Mouse (Mus musculus) common myeloid progenitor, adult 5-6 weeks (primary cell): ENCODE data around the gene Hmga1. TPM values are rescaled to one million over a fixed set of nuclear protein-coding genes. Genes with fewer than 3 reads are reported as not detected.

Source experiments
- ATAC-seq: replicated peaks from 2 replicates; pipeline ENCODE4 v1.8.0; 2016; ENCODE audit warnings: low read depth, mild to moderate bottlenecking, moderate TSS enrichment, inconsistent platforms; ENCODE audit not compliant: poor library complexity, severe bottlenecking
- total RNA-seq: library from RNA; stranded (forward); fragments of 200-1000, 187-1606 nt; gene quantifications from 2 replicates; pipeline ENCODE4 v1.2.3, GENCODE M21; 2017

Hmga1 gene
- total RNA-seq, 1 experiment from 2014 or later, result 203 TPM

DNA sequence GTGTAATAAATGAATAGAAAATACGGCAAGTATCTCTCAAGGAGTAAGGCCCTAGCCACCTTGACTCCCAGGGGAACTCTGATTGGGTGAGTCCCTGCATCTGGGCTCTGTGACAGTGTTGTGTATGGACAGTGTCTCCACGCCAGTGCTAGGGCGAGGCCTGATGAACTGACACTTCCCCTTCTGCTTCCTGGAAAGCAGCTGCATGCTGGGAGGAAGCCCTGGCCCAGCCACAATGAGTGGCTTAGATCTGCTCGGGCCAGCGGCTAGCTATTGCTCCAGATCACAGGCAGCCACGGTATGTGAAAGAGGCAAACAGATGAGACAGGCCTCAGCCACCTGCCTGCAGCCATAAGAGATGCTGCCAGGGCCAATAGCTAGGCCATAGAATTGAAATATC, 29.1 kb upstream of the Hmga1 start:
- peak; percentile 81 for ATAC-seq

DNA sequence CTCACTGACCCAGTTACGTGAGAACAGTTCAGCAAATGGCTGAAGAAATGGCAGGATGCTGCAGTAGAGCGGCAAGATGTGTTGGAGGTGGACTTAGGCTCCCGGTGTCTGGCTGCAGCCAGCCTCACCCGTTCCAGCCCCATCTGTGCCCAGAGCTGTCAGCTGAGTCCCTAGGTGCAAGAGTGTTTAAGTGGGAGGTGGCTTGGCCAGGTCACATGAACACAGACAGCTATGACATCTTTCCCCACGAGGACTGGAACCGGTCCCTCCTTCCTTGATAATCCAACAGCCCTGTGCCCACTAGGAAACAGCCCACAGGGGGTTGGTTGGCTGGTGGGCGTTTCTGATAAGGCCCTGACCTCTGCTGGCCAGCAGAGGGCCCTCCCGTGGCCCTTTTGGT, 28.3 kb upstream of the Hmga1 start:
- no peak for ATAC-seq

DNA sequence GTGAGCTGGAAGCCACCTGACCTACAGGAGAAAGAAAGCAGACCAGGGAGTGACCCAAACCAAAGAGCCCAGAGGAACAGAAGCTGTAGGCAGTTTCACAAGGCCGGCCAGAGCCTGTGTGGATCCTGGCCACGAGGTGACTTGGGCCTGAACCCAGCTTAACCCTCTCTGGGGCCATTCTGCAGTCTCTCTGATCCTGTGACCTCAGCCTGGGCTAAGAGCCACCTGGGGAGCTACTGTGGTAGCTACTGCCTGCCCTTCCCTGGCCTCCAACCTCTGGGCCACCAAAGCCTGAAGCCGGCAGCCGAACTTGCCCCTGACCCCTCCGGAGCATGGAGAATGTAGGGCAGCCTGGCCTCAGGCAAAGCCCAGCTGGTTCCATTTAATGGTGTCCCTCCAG, 27.5 kb upstream of the Hmga1 start:
- no peak for ATAC-seq

DNA sequence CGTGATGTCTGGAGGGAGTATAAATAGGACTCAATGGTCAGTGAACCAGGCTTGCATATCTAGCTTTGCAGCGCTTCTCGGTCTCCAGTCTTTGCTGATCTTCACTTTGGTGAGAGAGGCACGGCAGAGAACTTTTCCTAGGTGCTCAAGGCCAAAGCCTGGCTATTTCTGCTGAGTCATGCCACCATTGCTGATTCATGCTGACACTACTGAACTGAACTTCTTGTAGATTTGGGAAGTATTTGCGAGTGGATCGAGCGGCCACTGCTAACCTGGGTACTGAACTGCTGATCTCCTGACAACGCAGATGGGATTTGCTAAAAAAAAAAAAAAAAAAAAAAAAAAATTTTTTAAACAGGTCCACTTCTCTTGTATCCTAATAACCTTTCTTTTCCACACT, 24.2 kb upstream of the Hmga1 start:
- ATAC-seq, result no peak

DNA sequence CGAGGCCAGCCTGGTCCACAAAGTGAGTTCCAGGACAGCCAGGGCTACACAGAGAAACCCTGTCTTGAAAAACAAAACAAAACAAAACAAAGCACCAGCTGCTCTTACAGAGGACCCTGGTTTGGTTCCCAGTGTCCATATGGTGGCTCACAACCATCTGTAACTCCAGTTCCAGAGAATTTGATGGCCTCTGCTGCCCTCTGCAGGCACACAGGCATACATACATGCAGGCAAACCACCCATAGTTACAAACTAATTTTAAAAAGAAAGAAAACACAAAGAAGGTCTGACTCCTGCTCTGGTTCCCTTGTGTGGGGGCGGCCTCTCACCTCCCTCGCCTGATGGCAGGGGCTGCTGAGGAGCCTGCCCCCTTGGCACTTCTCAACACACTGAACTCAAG, 22.9 kb upstream of the Hmga1 start:
- ATAC-seq, result no peak

DNA sequence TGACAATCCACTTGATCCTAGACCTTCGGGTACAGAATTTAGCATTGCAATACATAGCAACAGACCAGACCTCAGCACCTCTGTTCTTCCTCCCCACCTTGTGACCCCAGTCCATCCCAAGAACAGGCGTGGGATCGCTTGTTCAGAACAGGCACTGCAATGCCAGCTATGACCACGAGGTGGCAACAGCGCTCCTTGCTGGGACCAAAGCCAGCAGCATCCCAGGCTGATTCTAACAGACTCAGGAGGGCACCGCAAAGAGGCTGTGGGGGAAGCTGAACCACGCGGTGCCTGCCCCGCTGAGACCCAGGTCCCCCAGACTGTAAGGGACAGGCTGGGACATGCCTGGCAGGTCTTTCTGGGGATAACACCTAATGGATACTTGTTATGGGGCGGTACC, 21.6 kb upstream of the Hmga1 start:
- ATAC-seq, result peak; percentile 96

DNA sequence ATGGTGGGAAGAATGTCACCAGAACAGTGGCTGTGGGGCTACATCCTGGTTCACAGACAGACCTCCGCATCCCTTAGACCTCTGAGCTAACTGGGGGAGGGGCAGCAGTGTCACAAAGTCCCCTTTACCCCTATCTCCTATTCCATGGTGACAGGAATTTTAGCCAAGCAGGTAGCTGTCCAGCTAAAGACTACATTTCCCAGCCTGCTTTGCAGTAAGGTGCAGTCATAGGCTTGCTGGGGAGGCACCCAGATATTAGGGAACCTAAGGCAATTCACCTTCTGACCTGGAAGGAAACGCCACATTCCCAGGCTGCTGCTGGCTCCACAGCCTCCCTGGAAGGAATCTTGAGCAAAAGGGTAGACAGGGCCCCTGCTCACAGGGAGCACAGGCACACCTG, 15.0 kb upstream of the Hmga1 start:
- no peak for ATAC-seq

DNA sequence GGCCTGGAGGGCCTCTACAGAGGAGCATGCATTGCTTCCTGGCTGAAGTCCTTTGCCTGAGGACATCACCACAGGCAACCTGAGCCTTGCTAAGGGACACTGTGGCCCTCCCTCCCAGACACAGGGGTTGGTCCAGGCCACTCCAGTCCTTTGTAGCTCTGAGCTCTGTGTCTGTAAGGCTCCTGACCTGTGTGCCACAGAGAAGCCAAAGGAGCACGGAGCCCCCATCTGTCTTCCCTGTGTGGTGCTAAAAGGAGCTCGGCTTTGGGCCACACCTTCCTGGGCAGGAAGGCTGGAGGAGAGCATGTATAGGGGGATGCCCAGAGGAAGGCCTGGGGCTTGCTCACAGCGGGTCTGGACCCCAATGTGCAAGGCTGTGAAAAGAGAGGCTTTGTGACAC, 14.3 kb upstream of the Hmga1 start:
- no peak for ATAC-seq

DNA sequence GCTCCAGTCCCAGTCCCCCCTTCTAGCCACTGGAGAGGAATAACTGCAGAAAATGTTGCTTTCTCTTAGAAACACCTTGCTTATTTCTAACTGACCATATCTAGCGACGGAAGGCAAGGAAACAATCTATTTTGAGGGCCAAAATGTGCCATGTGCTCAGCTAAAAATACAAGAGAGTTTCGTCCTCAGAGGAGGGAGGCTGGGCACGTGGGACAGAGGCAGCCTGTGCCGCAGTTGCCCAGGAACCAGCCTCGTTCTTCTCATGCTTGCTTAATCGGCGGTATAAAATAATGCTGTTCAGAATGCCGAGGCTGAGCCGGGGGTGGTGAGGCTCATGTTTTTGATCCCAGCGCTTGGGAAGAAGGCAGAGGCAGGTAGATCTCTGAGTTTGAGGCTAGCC, 11.7 kb upstream of the Hmga1 start:
- ATAC-seq, result no peak

DNA sequence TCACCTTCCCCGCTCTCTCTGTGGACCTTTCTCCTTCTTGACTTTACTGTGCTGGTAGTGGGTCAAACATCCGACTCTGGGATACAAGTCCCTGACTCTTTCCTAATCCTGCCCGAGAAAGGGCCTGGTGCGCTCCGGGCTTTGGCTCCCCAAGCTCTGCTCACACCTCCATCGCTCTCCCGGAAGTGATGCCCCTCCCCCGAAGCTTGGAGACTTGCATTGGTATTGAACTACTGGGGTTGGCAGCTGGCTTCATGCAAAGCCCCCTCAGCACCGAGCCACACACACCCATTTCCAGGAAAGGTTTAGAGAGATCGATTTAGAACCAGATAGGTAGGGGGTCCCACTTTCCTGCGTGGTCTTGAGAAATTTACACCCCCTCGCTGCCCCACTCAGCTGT, 10.3 kb upstream of the Hmga1 start:
- ATAC-seq, result no peak

DNA sequence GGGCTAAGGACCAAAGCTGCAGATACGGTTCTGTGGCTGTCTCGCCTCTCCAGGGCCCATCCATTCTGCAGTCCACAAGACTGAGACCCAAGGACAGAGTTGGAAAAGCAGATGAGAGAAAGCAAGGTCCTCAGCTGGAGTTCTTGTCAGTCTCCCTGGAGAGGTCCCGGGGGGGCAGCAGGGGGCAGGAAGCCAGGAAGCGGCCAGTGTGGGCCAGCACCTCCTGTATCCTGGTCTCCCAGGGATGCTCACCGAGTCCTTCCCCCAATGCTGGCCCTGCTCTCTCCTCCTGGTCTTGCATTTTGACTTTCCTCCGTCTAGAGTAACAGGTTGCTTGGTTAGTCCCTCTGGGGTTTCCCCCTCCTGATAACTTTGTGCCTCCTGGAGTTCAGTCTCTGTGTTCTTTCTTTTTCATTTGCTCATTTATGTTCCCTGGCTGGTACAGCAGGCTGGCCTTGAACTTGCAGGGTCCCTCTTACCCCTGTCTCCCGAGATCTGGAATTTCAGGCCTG, 9.7 kb upstream of the Hmga1 start:
- ATAC-seq, result no peak

DNA sequence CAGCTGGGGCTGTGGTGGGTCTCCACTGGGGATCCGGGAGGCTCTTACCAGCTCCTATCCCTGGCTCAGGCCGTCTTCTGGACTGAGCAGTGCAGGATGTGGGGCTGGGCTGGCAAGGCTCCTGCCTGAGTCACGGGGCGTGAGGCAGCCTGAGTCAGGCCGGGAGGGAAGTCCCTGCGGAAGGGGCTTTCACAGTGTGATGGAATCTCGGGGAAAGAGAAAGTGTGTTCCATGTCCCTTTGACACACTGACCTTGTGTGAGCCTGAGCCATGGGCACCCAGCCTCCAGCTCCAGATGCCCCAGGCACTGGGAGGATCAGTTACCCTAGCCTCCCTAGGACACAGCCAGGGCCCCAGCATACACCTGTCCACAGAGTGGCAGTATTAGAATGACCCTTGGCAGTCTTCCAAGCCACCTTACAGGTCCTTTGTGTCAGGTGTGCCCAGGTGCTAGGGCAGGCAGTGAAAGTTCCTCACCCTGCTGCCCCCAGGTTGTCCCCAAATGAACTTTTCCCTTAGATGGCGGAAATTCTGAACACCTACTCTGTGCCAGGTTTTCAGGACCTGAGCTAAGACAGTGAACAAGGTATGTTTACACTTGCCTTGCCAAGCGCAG, 8.9 kb upstream of the Hmga1 start:
- ATAC-seq, result peak; percentile 59; the same call in 1 of the 2 replicates

DNA sequence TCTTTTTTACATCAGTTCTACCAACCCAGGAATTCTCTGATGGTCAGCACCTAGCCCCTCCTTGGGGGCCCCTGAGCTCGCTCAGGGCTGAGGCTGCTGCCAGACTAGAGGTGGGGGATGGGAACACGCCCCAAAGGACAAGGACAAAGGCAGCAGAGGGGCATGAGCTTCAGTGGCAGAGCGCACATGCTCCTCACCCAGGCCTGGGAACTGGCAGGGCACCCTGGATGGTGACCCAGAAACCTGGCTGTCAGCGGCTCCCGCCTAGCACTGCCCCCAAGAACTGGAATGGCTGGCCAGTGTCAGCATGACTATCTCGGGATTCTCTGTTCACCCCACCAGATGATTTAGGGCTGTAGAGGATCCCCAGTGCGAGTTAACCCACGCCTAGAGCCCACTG, 7.1 kb upstream of the Hmga1 start:
- ATAC-seq, result no peak

DNA sequence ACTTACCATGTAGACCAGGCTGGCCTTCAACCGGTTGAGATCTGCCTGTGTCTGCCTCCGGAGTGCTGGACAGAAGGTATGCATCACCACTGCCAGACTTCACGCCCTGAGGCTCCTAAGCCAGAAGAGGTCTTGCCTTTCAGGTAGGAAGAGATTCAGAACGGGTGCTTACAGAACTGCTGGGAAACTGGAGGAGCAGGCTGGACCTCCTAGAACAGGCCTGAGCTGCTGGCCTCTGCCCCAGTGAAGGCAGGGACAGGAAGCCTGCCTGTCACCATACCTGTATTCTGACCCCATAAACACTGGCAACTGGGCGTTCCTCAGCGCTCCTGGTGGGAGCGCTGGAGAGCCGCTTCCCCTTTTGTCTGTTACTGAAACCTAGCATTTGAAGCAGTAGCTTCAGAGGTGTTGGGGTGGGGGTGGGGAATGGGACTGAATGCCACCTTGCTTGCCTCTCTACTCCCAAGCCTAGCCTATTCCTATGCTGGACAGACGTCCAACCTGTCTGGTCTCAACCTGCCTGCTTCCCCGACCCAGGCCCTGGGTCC, 4.8 kb upstream of the Hmga1 start:
- no peak for ATAC-seq

DNA sequence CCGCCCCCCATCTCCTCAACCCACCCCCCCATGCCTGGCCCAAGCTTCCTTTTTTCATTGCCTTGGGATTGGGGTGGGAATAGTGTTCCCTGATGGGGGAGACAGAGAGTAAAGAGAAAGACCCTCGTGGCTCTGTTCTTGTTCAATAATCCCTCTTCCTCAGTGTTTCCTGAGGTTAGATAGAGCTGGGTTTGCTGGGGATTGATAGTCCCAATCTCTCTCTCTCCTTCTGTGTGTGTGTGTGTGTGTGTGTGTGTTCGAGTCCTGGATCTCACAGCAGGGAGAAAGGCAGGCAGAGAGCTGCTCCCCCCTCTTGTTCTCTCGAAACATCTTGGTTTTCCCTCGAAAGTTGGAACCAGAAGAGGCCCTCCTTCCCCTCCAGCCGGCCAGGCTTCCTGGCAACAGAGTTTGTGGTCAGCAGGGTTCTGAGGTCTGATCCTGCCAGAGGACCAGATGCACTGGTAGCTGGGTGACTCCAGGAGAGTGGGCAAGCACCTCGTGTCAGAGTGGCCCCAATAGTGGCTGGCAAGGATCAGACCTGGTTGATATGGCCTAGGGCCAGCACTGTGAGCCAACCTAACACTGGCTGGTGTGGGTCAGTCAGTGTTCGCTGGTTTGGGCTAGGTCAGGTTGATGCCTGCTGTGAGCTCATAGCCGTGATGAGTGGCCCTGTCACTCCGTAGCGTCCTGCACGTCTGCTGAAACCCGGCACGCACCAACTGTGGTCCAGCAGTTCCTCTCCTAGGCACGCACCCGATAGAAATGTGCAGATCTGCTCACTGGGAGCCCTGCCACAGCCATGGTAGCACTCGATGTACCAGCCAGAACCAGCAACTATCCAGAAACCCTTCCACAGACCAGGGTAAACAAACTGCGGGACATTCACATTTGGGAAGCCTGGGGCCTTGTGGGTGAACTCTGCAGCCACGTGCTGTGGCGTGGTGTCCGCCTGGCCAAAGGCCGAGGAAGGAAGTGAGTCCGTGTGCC, 3.8 kb upstream of the Hmga1 start:
- ATAC-seq, result peak; percentile 24

DNA sequence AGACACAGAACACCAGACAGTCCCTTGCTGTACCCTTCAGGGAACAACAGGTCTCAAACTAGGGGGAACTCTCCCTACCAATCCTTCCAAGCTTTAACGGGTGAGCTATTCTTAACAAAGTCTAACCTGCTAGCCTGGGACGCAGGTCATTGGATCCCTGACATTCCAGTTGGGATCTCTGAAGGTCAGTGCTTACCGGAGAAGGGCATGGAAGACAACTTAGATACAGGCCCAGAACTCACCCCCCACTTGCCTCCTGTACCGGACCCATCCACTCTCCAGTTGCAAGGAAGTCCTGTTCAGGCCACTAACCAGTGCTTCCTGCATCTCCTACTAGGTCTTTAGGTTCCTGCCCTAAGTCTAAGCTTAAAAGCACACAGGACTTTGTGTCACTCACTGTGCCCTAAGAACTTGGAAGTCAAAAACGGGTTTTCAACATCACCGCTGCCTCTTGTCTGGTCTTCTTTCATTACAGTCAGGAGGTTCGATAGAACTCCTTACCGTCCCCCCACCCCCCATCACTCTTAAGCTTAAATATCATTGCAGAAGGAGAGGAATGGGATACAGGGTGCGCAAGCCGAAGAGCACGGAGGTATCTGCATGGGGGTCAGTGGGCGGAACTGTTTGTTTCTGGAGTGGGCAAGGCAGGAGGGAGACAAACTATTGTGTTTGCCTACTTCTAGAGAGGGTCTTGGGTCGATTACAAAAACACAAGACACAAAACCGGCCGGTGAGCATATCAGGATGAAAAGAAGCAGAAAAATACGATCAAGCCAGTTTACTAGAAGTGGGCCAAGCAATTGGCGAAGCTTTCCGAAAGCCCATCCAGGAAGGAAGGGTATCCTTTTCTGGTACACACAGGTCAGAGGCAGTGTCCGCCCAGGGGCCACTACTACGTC, 2.0 kb upstream of the Hmga1 start:
- ATAC-seq, result no peak

DNA sequence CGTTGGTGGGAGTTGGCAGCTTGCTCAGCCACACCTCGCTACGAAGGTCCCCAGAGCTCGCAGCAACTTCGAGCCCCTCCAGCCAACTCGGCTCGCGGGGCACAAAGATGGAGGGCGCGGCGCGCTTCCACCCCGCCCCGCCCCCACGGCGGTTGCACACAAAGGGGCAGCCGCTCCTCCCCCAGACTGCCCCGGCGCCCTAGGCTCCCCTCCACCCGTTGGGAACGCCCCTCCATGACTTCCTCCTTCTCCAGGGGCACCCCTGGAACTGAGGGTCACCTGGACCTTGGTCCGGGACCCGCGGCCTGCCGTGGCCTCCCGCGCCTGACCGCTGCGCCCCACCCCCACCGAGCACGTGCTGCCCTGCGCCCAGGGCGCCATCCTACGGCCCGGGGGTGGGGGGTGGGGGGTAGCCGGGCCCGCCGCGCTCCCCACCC, 1.2 kb upstream of the Hmga1 start:
- peak; percentile 16 for ATAC-seq

DNA sequence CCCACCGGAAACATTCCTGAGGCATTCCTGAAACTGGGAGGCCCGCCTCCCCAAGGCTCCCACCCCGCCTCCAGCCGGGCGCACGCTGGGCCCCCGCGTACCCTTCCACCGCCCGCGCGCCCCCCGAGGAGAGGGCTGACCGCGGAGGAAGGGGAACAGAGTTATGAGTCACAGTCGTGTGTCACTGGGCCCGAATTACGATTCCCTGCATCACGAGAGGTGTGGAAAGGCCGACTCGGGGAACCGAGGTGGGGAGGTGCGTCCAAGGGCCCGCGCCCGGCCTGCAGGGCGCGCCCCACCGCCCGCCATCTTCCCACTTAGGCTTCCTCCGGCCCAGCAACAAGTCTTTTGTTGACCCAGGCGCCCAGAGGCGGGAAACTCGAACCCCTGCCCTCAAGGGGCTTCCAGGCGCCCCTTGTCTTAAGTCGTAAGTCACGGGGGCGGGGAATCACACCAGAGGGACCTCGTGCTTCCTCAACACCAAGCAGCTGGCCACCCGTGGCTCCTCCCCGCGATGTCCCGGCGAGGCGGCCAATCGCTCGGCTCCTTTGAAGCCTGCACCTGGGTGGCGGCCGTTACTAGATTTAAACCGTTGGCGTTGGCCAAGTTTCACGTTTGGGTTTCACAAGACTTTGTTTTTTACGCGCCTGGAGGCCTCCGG, 655 bp upstream of the Hmga1 start:
- ATAC-seq, result peak; percentile 40

DNA sequence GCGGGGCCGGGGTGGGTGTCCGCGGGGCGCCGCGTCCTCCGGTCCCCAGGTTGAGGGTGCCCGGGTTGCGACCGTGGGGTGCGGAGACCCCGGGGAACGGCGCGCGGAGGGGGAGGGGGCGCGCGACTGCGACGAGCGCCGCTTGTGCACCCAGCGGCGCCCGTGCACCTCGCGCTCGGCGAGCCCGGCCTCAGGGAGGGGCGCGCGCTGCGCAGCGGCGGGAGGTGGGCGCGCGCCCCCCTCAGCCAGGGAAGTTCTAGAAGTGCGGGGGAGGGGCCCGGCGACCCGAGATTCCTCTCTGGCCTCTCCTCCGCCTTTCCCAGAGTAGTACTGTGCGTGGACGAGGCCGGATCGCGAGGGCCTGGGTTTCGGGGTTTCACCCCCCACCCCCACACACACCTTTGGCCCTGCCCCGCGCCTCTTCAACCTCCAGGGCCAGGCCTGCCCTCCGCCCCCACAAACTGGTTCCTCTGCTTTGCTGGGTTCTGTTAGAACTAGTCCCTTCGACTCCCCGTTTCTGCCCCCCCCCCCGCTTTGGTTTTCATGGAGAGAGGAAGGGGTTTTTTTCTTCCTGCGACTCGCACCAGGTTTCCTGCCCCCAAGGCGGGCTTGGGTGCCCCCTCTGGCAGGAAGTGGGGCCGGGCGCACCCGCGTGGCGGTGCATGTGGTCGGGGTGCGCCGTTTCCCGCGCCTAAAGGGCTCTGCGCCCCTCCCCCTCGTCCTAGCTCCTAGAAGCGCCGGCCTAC, 1.1 kb downstream of the Hmga1 start:
- peak; percentile 15; the same call in 1 of the 2 replicates for ATAC-seq
